Mouse (Mus musculus) cerebellum, adult 9-11 months (tissue): ENCODE data around the gene Ppp1r36.

Source experiments
- DNase-seq: peaks from one replicate; pipeline ENCODE4 v3.0.0; 2022

Gene Ppp1r36

DNA sequence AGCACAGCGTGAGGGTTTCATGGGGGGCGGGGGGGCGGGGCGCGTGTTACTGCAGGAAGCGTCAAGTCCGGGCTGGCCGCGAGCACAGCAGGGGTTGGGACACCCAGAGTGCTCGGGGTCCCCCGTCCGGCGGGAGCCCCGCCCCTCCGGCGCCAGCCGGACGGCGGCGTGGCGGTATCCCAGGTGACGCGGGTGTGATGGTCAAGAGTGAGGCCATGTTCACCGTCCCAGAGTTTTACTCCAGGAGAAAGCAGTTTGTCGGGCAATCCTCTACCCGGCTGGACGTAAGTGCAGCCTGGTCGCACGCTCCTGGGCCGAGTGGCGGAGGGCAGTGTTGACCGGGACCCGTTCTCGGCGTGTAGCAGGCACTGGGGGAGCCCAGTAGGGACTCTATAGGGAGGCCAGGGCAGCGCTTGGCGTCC, at the start of gene Ppp1r36:
Gene Ppp1r36, plus strand, starts transcription at position 106 of the 422 bp plus-strand sequence.
- no peak for DNase-seq

- peak; percentile 61 for DNase-seq
Observed at GRCm38 (mm10) chr12:76368201-76368789, 49.0 kb upstream of the Ppp1r36 start.

GRCm38 (mm10) chr12:76368790-76369205, 48.5 kb upstream of the Ppp1r36 start:
- no peak for DNase-seq

DNA sequence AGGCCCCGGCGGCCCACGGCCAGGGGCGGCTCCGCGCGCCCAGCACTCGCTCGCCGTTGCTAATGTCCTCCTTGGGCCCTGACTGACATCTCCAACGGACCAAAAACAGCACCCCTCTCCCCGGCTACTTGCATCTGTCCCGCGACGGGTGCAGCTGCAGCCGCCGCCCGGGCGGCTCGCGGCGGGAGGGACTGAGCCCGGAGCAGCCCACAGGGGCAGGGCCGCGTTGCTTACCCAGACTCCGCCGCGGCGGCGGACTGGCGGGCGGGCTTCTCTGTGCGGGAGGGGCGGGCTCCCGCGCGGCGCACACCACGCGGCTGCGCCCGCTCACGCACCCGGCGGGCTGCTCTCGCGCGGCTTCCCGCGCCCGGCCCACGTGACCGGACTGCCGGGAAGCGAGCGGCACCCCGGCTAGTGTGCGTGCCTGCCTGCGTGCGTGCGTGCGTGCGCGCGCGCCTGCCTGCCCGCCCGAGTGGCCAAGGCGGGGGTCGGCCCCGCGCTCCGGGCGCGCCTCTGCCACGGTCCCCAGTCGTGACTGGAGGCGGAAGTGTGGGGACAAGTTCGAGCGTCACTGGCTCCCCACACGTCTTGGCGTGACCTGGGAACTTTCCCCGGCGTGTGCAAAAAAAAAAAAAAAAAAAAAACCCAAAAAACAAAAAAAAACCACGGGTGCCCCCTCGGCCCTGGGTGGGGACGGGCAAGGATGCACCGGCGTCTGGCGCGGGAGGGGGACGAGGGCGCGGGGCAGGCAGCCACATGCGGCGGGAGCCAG, 47.9 kb upstream of the Ppp1r36 start, which contains the start of gene Zbtb25:
Gene Zbtb25, minus strand, starts transcription at position 397 of the 772 bp plus-strand sequence.
- DNase-seq: peak; percentile 95

DNA sequence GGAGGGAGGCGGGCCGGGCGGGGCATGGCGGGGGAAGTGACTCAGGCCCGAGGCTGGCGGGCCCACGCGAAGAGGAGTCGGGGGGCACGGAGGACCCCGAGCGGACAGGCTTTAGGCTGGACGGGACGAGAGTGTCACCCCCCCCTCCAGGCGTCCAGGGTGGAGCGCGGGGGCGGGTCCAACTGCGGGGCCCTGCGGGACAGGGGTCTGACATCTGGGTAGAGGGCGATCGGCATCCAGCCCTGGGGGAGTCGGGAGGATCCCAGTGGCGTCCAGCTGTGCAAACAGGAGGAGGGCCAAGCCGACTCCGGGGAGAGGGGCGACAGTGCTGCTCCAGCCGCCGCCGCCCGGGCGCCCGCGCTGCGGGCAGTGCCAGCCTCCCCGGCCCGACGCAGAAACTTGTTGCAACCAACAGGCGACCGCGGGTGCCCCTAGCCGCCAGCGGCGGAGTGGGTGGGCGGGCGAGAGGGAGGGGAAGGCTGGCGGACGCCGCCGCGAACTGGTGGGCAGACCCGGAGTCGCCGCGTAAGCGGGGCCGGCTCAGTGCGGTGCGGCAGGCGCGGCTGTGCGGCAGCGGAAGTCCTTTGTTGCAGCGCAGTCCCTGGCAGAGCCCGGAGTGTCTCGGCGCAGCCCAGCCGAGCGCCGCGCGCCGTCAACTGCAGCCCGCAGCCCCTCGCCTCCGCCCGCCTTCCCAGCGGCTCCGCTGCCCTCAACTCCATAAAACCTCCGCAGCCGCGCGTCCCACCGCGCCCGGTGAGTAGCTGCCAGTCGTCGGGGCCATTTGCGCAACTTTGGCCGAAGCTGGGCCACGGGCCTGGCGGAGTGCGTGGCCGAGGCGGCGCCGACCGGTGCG, 47.1 kb upstream of the Ppp1r36 start, which contains the start of gene Zbtb1:
Gene Zbtb1, plus strand, starts transcription at position 289 of the 853 bp plus-strand sequence.
- DNase-seq: peak; percentile 89

GRCm38 (mm10) chr12:76370831-76371571, 46.3 kb upstream of the Ppp1r36 start:
- peak; percentile 70 for DNase-seq

- no peak for DNase-seq
Observed at GRCm38 (mm10) chr12:76372046-76372445, 45.3 kb upstream of the Ppp1r36 start.

DNA sequence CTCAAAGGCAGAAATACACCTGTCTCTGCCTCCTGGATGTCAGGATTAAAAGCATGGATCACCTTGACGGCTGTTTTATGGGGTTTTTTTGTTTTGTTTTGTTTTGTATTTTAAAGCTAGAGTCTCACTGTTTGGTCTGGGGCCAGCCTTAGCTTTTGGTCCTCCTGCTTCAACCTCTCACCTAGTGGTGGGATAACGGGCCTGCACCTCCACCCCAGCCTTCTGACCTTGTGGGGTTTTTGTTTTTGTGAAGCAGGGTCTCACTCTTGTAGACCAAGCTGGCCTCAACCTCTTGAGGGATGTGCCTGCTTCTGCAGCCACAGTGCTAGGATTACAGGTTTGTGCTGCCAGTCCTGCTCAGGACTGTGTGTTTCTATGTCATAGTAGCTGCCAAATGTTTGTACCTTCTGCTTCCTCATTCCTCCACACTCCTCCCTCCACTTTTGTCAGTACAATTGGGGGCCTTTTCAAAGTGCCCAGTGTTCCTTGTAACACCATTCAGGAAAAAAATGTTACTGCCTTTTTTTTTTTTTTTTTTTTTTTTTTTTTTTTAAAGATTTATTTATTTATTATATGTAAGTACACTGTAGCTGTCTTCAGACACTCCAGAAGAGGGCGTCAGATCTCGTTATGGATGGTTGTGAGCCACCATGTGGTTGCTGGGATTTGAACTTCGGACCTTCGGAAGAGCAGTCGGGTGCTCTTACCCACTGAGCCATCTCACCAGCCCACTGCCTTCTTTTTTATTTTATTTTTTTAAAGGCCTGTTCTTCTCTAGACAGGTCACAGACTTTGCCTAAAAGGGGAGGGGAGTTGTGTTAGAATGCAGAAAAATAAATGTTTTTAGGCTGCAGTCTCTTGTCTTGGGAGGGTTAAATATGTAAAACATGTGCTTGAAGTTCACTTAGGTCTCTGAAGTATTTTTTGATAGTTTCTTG, 44.2 kb upstream of the Ppp1r36 start:
- peak; percentile 28 for DNase-seq

- no peak for DNase-seq
Observed at GRCm38 (mm10) chr12:76373991-76374390, 43.3 kb upstream of the Ppp1r36 start.

DNA sequence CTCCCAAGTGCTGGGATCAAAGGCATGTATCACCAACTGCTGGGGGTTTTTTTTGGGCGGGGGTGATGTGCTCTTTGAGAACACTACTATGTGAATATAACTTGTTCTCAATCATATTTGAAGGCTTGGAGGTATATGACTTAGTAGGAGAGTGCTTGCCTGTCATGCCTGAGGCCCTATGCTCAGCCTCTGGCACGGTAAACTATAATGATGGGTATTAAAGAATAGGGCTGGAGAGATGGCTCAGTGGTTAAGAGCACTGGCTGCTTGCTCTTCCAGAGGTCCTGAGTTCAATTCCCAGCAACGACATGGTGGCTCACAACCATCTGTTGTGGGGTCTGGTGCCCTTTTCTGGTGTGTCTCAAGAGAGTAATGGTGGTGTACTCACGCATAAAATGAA, 42.4 kb upstream of the Ppp1r36 start:
- no peak for DNase-seq

DNA sequence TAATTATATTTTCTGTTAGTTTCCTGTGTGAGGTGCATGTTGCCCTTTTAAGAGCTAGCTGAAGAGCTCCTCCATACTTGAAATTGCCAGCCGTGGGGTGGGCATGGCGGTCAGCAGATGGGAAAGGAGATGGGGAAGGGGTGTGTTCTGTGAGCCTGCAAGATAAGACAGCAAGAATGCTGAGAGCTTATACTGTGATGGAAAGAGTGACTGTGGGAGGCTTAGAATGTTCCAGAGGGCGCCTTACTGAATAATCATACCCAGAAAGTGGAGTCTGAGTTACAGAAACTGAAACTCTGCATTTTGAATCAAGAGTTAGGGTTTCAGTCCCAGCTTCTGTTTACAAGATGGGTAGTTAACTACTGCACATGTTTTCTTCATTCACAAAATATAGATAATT, 41.8 kb upstream of the Ppp1r36 start:
- DNase-seq: no peak

DNA sequence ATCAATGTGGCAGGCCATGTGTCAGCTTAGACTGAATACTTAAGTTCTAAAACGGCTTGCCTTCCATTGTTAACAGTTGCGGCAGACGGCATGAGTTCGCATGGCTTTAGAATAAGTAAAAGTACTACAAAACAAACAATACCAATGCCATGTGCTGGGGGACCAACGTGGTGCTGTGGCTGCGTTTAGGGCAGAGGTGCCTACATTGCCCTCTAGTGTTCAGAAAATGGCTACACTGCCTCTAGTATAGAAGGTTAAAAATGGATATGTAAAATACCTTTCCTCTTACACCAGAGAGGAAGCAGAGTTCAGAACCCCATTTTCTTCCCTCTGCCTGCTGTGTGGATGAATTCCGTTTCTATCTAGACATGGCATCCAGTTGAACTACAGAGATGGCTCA, 40.7 kb upstream of the Ppp1r36 start:
- no peak for DNase-seq

DNA sequence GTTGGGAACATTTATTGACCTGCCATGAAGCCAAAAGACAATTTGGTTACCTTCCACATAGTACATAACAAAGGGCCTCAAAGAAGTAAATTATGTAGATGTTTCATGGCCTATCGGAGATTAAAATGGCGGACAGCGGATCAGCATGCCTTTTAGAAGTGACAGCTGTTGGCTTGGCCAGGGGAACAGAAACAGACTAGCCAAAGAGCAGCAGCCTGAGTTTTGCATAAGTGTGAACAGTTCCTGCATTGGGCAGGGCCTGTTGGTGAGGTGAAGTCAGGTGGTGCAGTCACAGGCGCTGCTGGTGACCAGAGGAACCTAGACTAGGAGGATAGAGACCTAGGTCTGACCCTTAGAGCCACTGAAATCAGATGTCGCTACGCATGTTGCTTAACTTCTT, 40.3 kb upstream of the Ppp1r36 start:
- no peak for DNase-seq

- DNase-seq: no peak
Observed at GRCm38 (mm10) chr12:76377726-76378125, 39.6 kb upstream of the Ppp1r36 start.

DNA sequence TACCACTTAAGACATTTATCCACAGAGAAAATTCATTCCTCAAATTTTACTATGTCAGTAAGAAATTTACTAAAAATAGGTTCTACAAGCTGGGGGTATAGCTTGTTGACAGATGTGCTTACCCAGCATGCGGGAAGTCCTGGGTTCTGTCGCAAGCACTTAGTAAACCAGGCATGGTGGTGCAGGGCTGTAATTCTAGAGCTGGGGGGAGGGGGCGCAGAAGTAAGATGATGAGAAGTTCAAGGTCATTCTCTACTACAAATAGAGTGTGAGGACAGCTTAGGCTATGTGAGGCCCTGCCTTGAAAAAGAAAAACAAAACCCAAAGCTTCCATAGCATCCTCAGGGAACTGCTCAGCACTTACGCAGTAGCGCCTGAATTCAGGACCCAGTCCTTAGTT, 38.8 kb upstream of the Ppp1r36 start:
- no peak for DNase-seq

DNA sequence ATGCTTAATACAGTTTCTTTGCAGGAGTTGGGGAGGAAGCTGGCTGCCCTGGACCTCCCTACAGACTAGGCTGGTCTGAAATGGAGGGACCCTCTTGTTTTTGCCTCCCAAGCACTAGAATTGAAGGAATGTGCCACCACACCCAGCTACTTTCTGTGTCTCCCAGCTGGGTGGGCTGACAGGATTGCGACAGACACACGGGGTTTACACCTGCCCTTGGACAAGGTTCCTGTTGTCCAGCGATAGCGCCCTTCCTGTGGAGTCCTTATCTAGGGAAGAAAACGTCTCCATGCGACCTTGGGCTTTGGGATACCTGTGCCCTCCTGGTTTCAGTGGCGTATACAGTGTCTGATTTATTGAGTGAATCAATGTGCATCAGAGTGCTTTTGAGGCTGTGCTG, 37.2 kb upstream of the Ppp1r36 start:
- no peak for DNase-seq

- no peak for DNase-seq
Observed at GRCm38 (mm10) chr12:76385342-76385741, 32.0 kb upstream of the Ppp1r36 start.

DNA sequence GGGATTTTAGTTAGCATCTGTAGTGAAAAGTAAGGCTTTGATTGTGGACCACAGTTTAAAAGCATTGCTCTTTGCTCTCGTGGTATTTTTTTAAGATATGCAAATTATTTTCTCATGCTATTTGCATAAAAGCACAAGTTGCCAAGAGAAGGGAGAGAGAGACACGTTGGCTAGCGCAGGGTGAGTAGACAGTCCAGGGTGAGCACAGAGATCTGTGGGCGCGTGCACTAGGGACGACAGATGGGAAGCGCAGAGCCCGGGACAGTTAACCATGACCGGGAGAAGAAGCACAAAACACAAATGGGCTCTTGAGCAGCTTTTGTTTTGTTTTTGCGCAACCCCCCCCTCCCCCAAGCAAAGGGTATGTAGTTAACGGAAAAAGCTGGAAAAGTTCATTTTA, 28.5 kb upstream of the Ppp1r36 start:
- no peak for DNase-seq

- DNase-seq: no peak
Observed at GRCm38 (mm10) chr12:76391595-76392271, 25.6 kb upstream of the Ppp1r36 start.

DNA sequence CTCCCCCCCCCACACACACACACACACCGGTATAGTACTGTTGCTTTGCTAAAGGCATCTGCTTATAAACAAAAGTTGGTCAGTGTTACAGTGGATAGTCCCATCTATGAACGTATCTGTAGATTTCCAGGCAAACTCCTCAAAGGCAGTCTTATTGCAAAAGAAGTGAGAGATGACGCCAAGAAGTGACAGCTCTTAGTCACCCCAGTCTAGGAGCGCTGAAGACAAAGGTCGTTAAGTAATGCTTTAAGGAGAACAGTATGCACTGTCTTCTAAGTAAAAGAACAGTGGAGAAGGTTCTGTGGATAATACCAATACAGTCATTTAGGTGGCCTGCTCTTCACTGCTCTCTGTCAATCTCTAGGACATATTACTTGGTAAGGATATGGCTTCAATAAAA, 24.4 kb upstream of the Ppp1r36 start:
- no peak for DNase-seq

- DNase-seq: no peak
Observed at GRCm38 (mm10) chr12:76397281-76397680, 20.1 kb upstream of the Ppp1r36 start.
